Mouse (Mus musculus): Measurements from ENCODE around the gene Spaca6. TPM values are rescaled to one million over a fixed set of nuclear protein-coding genes. Genes with fewer than 3 reads are reported as not detected.

Gene Spaca6
- total RNA-seq, 1 experiment = 16.6 TPM

GRCm38 (mm10) chr17:17882672-17883071 lies 55.7 kb downstream of the Spaca6 start:
- TF ChIP-seq ZNF384 (IDR thresholded peaks at IDR 0.05; ENCODE audit: low read depth, low read length) (no peak), ZC3H11A (IDR thresholded peaks at IDR 0.05; ENCODE audit: borderline replicate concordance, low read depth, low read length) (no peak), CHD2 (IDR thresholded peaks at IDR 0.05; ENCODE audit: low read depth, low read length) (no peak), HCFC1 (IDR thresholded peaks at IDR 0.05; ENCODE audit: borderline replicate concordance, insufficient read depth, low read length) (no peak), MAFK (IDR thresholded peaks at IDR 0.05; ENCODE audit: insufficient read depth, low read depth, low read length) (no peak)
- H3K9me3 ChIP-seq (ENCODE audit: control insufficient read depth, insufficient read depth, low read depth, low read length) = no peaks in the 10 kb centered on the region
- in situ Hi-C loops (cut with MboI; ENCODE audit: low sequenced_read_pairs in 2 of 2, unreplicated experiment in 2 of 2) = loop anchor here in 1 of 2 experiments (10.0 kb wide), 1 partner anchor 108 kb away; no protein-coding TSS in a partner anchor
- no peak overlapping the region for H3K4me3 ChIP-seq (ENCODE audit: insufficient read depth in 1 of 2, low read depth in 1 of 2, low read length in 2 of 2, poor library complexity in 1 of 2, severe bottlenecking in 1 of 2)
- H3K9ac ChIP-seq (ENCODE audit: insufficient read depth, low read depth, low read length, poor library complexity, severe bottlenecking) = no peak overlapping the region
- H3K4me1 ChIP-seq (ENCODE audit: control insufficient read depth in 2 of 2, insufficient read depth in 2 of 2, low read length in 2 of 2, poor library complexity in 1 of 2) = no peaks in the 10 kb centered on the region
- no peak overlapping the region for H3K27ac ChIP-seq (ENCODE audit: insufficient read depth, low read depth, low read length, poor library complexity, severe bottlenecking)
- H3K36me3 ChIP-seq (ENCODE audit: control insufficient read depth, insufficient read depth, low read length, poor library complexity, severe bottlenecking) = no peaks in the 10 kb centered on the region
- no peak for DNase-seq (ENCODE audit: low read depth, low spot score)

GRCm38 (mm10) chr17:17883840-17884239 lies 56.9 kb downstream of the Spaca6 start, which contains the start of gene Fpr1:
Fpr1 (minus strand) TSS chr17:17883940.
- TF ChIP-seq CHD2 (IDR thresholded peaks at IDR 0.05; ENCODE audit: low read depth, low read length) (no peak), ZNF384 (IDR thresholded peaks at IDR 0.05; ENCODE audit: low read depth, low read length) (no peak), MAFK (IDR thresholded peaks at IDR 0.05; ENCODE audit: insufficient read depth, low read depth, low read length) (no peak), HCFC1 (IDR thresholded peaks at IDR 0.05; ENCODE audit: borderline replicate concordance, insufficient read depth, low read length) (no peak), ZC3H11A (IDR thresholded peaks at IDR 0.05; ENCODE audit: borderline replicate concordance, low read depth, low read length) (no peak)
- Histone ChIP-seq H3K4me1 (ENCODE audit: control insufficient read depth in 2 of 2, insufficient read depth in 2 of 2, low read length in 2 of 2, poor library complexity in 1 of 2) (no peaks in the 10 kb centered on the region), H3K4me3 (ENCODE audit: insufficient read depth in 1 of 2, low read depth in 1 of 2, low read length in 2 of 2, poor library complexity in 1 of 2, severe bottlenecking in 1 of 2) (no peak within 1 kb of the TSS), H3K36me3 (ENCODE audit: control insufficient read depth, insufficient read depth, low read length, poor library complexity, severe bottlenecking) (no peaks in the 10 kb centered on the region), H3K27ac (ENCODE audit: insufficient read depth, low read depth, low read length, poor library complexity, severe bottlenecking) (no peak within 1 kb of the TSS), H3K9me3 (ENCODE audit: control insufficient read depth, insufficient read depth, low read depth, low read length) (no peaks in the 10 kb centered on the region), H3K9ac (ENCODE audit: insufficient read depth, low read depth, low read length, poor library complexity, severe bottlenecking) (no peak within 1 kb of the TSS)
- in situ Hi-C loops (cut with MboI; ENCODE audit: low sequenced_read_pairs in 2 of 2, unreplicated experiment in 2 of 2) = loop anchor here in 1 of 2 experiments (10.0 kb wide), 1 partner anchor 109 kb away; no protein-coding TSS in a partner anchor
- DNase-seq (ENCODE audit: low read depth, low spot score) = no peak

GRCm38 (mm10) chr17:17887774-17888248 lies 60.9 kb downstream of the Spaca6 start, which contains the start of the genes Fpr2 and Fpr3:
Fpr2 (plus strand) TSS chr17:17887824.
Fpr3 (plus strand) TSS chr17:17887852.
- TF ChIP-seq ZC3H11A (IDR thresholded peaks at IDR 0.05; ENCODE audit: borderline replicate concordance, low read depth, low read length) (no peak), MAFK (IDR thresholded peaks at IDR 0.05; ENCODE audit: insufficient read depth, low read depth, low read length) (no peak), HCFC1 (IDR thresholded peaks at IDR 0.05; ENCODE audit: borderline replicate concordance, insufficient read depth, low read length) (no peak), CHD2 (IDR thresholded peaks at IDR 0.05; ENCODE audit: low read depth, low read length) (no peak), ZNF384 (IDR thresholded peaks at IDR 0.05; ENCODE audit: low read depth, low read length) (no peak)
- in situ Hi-C loops (cut with MboI; ENCODE audit: low sequenced_read_pairs in 2 of 2, unreplicated experiment in 2 of 2) = loop anchor here in 1 of 2 experiments (10.0 kb wide), 1 partner anchor 113 kb away; no protein-coding TSS in a partner anchor

GRCm38 (mm10) chr17:17889732-17890425 lies 62.9 kb downstream of the Spaca6 start:
- Histone ChIP-seq H3K9me3 (ENCODE audit: control insufficient read depth, insufficient read depth, low read depth, low read length) (no peaks in the 10 kb centered on the region), H3K9ac (ENCODE audit: insufficient read depth, low read depth, low read length, poor library complexity, severe bottlenecking) (no peak overlapping the region), H3K4me3 (ENCODE audit: insufficient read depth in 1 of 2, low read depth in 1 of 2, low read length in 2 of 2, poor library complexity in 1 of 2, severe bottlenecking in 1 of 2) (no peak overlapping the region), H3K36me3 (ENCODE audit: control insufficient read depth, insufficient read depth, low read length, poor library complexity, severe bottlenecking) (no peaks in the 10 kb centered on the region), H3K4me1 (ENCODE audit: control insufficient read depth in 2 of 2, insufficient read depth in 2 of 2, low read length in 2 of 2, poor library complexity in 1 of 2) (no peaks in the 10 kb centered on the region), H3K27ac (ENCODE audit: insufficient read depth, low read depth, low read length, poor library complexity, severe bottlenecking) (no peak overlapping the region)
- no peak for DNase-seq (ENCODE audit: low read depth, low spot score)
- in situ Hi-C loops (cut with MboI; ENCODE audit: low sequenced_read_pairs in 2 of 2, unreplicated experiment in 2 of 2) = loop anchor here (10.0 kb wide), 1 partner anchor 115 kb away; no protein-coding TSS in a partner anchor
- TF ChIP-seq ZC3H11A (IDR thresholded peaks at IDR 0.05; ENCODE audit: borderline replicate concordance, low read depth, low read length) (no peak), MAFK (IDR thresholded peaks at IDR 0.05; ENCODE audit: insufficient read depth, low read depth, low read length) (no peak), HCFC1 (IDR thresholded peaks at IDR 0.05; ENCODE audit: borderline replicate concordance, insufficient read depth, low read length) (no peak), ZNF384 (IDR thresholded peaks at IDR 0.05; ENCODE audit: low read depth, low read length) (no peak), CHD2 (IDR thresholded peaks at IDR 0.05; ENCODE audit: low read depth, low read length) (no peak)

More at GRCm38 (mm10) chr17:17887774-17888248, 60.9 kb downstream of the Spaca6 start, which contains the start of the genes Fpr2 and Fpr3:
- H3K27ac ChIP-seq (ENCODE audit: insufficient read depth, low read depth, low read length, poor library complexity, severe bottlenecking) = no peak within 1 kb of the TSS
- no peaks in the 10 kb centered on the region for H3K9me3 ChIP-seq (ENCODE audit: control insufficient read depth, insufficient read depth, low read depth, low read length)
- no peaks in the 10 kb centered on the region for H3K36me3 ChIP-seq (ENCODE audit: control insufficient read depth, insufficient read depth, low read length, poor library complexity, severe bottlenecking)
- no peak within 1 kb of the TSS for H3K4me3 ChIP-seq (ENCODE audit: insufficient read depth in 1 of 2, low read depth in 1 of 2, low read length in 2 of 2, poor library complexity in 1 of 2, severe bottlenecking in 1 of 2)
- H3K4me1 ChIP-seq (ENCODE audit: control insufficient read depth in 2 of 2, insufficient read depth in 2 of 2, low read length in 2 of 2, poor library complexity in 1 of 2) = no peaks in the 10 kb centered on the region
- DNase-seq (ENCODE audit: low read depth, low spot score) = no peak
- no peak within 1 kb of the TSS for H3K9ac ChIP-seq (ENCODE audit: insufficient read depth, low read depth, low read length, poor library complexity, severe bottlenecking)

Other genes with a start within 250 kb of the Spaca6 start
- gene Lnpep, start 202.1 kb upstream of the Spaca6 start, total RNA-seq (2012; rRNA removed) = 44.8 and 50.3 TPM in 2 replicates
- 0.16 and 0.27 TPM in 2 replicates for gene Vmn2r90, start 123.4 kb upstream of the Spaca6 start, total RNA-seq (2012; rRNA removed)
- 0.22 and 0.37 TPM in 2 replicates for gene Has1, start 28.0 kb downstream of the Spaca6 start, total RNA-seq (2012; rRNA removed)
- gene Fpr1, start 56.8 kb downstream of the Spaca6 start, total RNA-seq (2012; rRNA removed) = not detected in 2 replicates
- not detected in 2 replicates for gene Fpr2, start 60.7 kb downstream of the Spaca6 start, total RNA-seq (2012; rRNA removed)
- not detected in 2 replicates for gene Fpr3, start 60.7 kb downstream of the Spaca6 start, total RNA-seq (2012; rRNA removed)
- gene Fpr-rs4, start 194.6 kb downstream of the Spaca6 start, total RNA-seq (2012; rRNA removed) = not detected in 2 replicates
- not detected in 2 replicates for gene Vmn2r124, start 222.3 kb downstream of the Spaca6 start, total RNA-seq (2012; rRNA removed)